Mouse (Mus musculus): ENCODE data around the gene Psmd2.

DNA sequence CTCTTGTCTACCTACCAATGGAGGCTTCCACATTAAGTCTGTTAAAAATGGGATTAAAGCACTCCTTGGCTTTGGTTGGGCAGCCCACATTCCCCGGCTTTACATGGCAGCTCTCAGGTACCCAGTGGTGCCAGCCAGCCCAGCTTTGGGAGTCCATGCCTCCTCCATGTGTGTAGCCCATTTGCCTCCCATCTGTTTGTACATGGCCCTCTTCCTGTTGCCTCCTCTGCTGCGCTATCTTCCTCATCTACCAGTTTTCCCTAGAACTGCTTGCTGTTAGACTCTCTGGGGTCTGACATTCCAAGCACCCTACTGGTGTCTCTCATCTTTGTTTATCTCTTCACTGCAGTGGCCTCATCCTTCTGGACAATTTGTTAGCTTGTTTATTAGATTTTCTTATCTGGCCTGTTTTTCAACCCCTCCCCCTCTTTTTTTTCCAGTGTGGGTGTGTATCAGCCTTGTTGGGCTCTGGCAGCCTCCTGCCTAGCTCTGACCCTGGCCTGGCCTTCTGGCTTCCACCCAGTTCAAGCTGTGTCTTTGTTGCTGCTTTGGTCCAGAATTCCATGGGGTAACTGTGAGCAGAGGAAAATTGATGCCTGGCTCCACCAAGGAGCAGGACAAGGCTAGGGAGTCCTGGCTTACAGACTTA is 55.1 kb downstream of the Psmd2 start:
- TF ChIP-seq POLR2A (IDR thresholded peaks at IDR 0.05; ENCODE audit: borderline replicate concordance, extremely low read depth, low read depth, low read length) = no peak
- TF ChIP-seq CTCF (IDR thresholded peaks at IDR 0.05; ENCODE audit: insufficient read depth, low read length) = no peak
